Mouse (Mus musculus) liver, embryonic 16.5 days (tissue): ENCODE results near the gene Map4k3. TPM values are rescaled to one million over a fixed set of nuclear protein-coding genes. Genes with fewer than 3 reads are reported as not detected.
A peak's percentile ranks its signal among the peaks of the same experiment; 100 is the strongest.
"Not testable (repeated sequence)": the region's sequence is repeated elsewhere in the genome, so short reads cannot be mapped to it uniquely, and the experiment has no call there.

ENCODE experiments used
- ATAC-seq: fragments of 200-750 bp; cut with Nextera tagmentation; 2 replicates; pipeline ENCODE4 v1.8.0; 2017; ENCODE audit warnings: low read depth, mild to moderate bottlenecking, moderate number of reproducible peaks, moderate library complexity
- H3K27ac ChIP-seq: fragments of 300-500 bp; sonication (generic); 2 replicates; pipeline ENCODE4 v1.5.1; 2014; ENCODE audit warnings: mild to moderate bottlenecking, low read length
- H3K27me3 ChIP-seq: fragments of 300-500 bp; sonication (generic); 2 replicates; pipeline ENCODE4 v1.6.1; 2014; ENCODE audit warnings: low read depth, low read length, mixed read lengths; ENCODE audit not compliant: control insufficient read depth, insufficient read depth
- H3K36me3 ChIP-seq: fragments of 300-500 bp; sonication (generic); 2 replicates; pipeline ENCODE4 v1.6.1; 2014; ENCODE audit warnings: mild to moderate bottlenecking; ENCODE audit not compliant: control insufficient read depth, insufficient read depth
- H3K4me1 ChIP-seq: fragments of 300-500 bp; sonication (generic); 2 replicates; pipeline ENCODE4 v1.6.1; 2014; ENCODE audit warnings: low read depth, low read length, mixed read lengths; ENCODE audit not compliant: control insufficient read depth
- H3K4me2 ChIP-seq: fragments of 300-500 bp; sonication (generic); 2 replicates; pipeline ENCODE4 v1.6.1; 2014; ENCODE audit warnings: low read depth, low read length, mixed read lengths
- H3K4me3 ChIP-seq: fragments of 300-500 bp; sonication (generic); 2 replicates; pipeline ENCODE4 v1.5.1; 2014; ENCODE audit warnings: low read depth, mild to moderate bottlenecking, low read length
- H3K9ac ChIP-seq: fragments of 300-500 bp; sonication (generic); 2 replicates; pipeline ENCODE4 v1.6.1; 2014; ENCODE audit warnings: low read depth, low read length
- H3K9me3 ChIP-seq: fragments of 300-500 bp; sonication (generic); replicated peaks from 2 replicates; pipeline ENCODE4 v1.6.1; 2016; ENCODE audit warnings: low read length; ENCODE audit not compliant: control insufficient read depth
- WGBS: fragments of 180-500 bp; shearing (Covaris S2); extraction: QIAGEN DNeasy Blood & Tissue Kit; methylation state at CpG from one replicate; pipeline ENCODE4 v1.1.7; 2014; ENCODE audit not compliant: insufficient replicate concordance; 5-methylcytosine and 5-hydroxymethylcytosine counted together
- polyA plus RNA-seq: library from polyadenylated mRNA; unstranded; fragments of >200 nt; fragmentation: Nextera tagmentation; extraction: Ambion mirVana; gene quantifications from 2 replicates; pipeline ENCODE4 v1.2.1, GENCODE M21; 2015

Map4k3 gene
- polyA plus RNA-seq, 1 experiment from 2014 or later, result 3.7 TPM

- 73% methylated on average over 27 of the region's 27 CpGs for WGBS
- H3K9me3 ChIP-seq, H3K27me3 ChIP-seq, H3K9ac ChIP-seq, ATAC-seq, H3K36me3 ChIP-seq, H3K4me1 ChIP-seq: not testable (repeated sequence)
- H3K4me2 ChIP-seq, result 0 out of 2 replicates have a peak overlapping the region, but pooled peaks have one; percentile 9
- peak overlapping the region; percentile 44 for H3K4me3 ChIP-seq
- H3K27ac ChIP-seq, result peak overlapping the region; percentile 78
These were observed 164.3 kb downstream of the Map4k3 start for GRCm38 (mm10) chr17:80563762-80564610.

- no peaks in the 10 kb centered on the region for H3K9me3 ChIP-seq
- H3K9ac ChIP-seq, result no peak overlapping the region
- no peak overlapping the region for H3K4me2 ChIP-seq
- no peaks in the 10 kb centered on the region for H3K36me3 ChIP-seq
- H3K4me1 ChIP-seq, result no peaks in the 10 kb centered on the region; the same call in 1 of the 2 replicates
- ATAC-seq, result no peak
- no peak overlapping the region for H3K4me3 ChIP-seq
- H3K27ac ChIP-seq, result no peak overlapping the region
- 69% methylated on average over 5 of the region's 5 CpGs for WGBS
- no peaks in the 10 kb centered on the region for H3K27me3 ChIP-seq
These were observed 165.5 kb downstream of the Map4k3 start for GRCm38 (mm10) chr17:80562792-80563191.

GRCm38 (mm10) chr17:80560669-80561401, 167.4 kb downstream of the Map4k3 start:
- H3K9me3 ChIP-seq, result no peaks in the 10 kb centered on the region
- no peak overlapping the region for H3K27ac ChIP-seq
- no peaks in the 10 kb centered on the region for H3K27me3 ChIP-seq
- H3K4me3 ChIP-seq, result no peak overlapping the region
- no peak overlapping the region for H3K9ac ChIP-seq
- no peaks in the 10 kb centered on the region; the same call in none of the 2 replicates for H3K4me1 ChIP-seq
- 19% methylated on average over 12 of the region's 12 CpGs for WGBS
- no peak for ATAC-seq
- no peaks in the 10 kb centered on the region for H3K36me3 ChIP-seq
- peak overlapping the region; percentile 42 for H3K4me2 ChIP-seq

GRCm38 (mm10) chr17:80559745-80560144, 168.5 kb downstream of the Map4k3 start:
- Histone ChIP-seq H3K36me3 (no peaks in the 10 kb centered on the region), H3K27me3 (no peaks in the 10 kb centered on the region), H3K4me1 (no peaks in the 10 kb centered on the region; the same call in none of the 2 replicates), H3K27ac (peak overlapping the region; percentile 44), H3K4me3 (no peak overlapping the region), H3K9ac (no peak overlapping the region), H3K4me2 (no peak overlapping the region), H3K9me3 (no peaks in the 10 kb centered on the region)
- ATAC-seq, result peak; percentile 60
- WGBS, result 61% methylated on average over 4 of the region's 4 CpGs

- H3K4me2 ChIP-seq, result no peak overlapping the region
- no peaks in the 10 kb centered on the region for H3K36me3 ChIP-seq
- H3K9me3 ChIP-seq, result no peaks in the 10 kb centered on the region
- peak overlapping the region; percentile 19; the same call in 1 of the 2 replicates for H3K4me3 ChIP-seq
- no peak overlapping the region for H3K9ac ChIP-seq
- ATAC-seq, result no peak
- 26% methylated on average over 11 of the region's 11 CpGs for WGBS
- no peaks in the 10 kb centered on the region; the same call in none of the 2 replicates for H3K4me1 ChIP-seq
- H3K27ac ChIP-seq, result peak overlapping the region; percentile 85
- H3K27me3 ChIP-seq, result no peaks in the 10 kb centered on the region
These were observed 169.2 kb downstream of the Map4k3 start for GRCm38 (mm10) chr17:80559050-80559449.

GRCm38 (mm10) chr17:80558583-80558982, 169.7 kb downstream of the Map4k3 start:
- peak; percentile 60 for ATAC-seq

GRCm38 (mm10) chr17:80557461-80557860, 170.8 kb downstream of the Map4k3 start:
- no peak for ATAC-seq
- Histone ChIP-seq H3K36me3 (no peaks in the 10 kb centered on the region), H3K9ac (no peak overlapping the region), H3K4me3 (no peak overlapping the region), H3K27ac (peak overlapping the region; percentile 41), H3K9me3 (no peaks in the 10 kb centered on the region), H3K27me3 (no peaks in the 10 kb centered on the region), H3K4me1 (peaks cover 3% of the 10 kb centered on the region), H3K4me2 (no peak overlapping the region)
- WGBS, result 74% methylated on average over 5 of the region's 5 CpGs

More at GRCm38 (mm10) chr17:80558583-80558982, 169.7 kb downstream of the Map4k3 start:
- H3K36me3 ChIP-seq, result no peaks in the 10 kb centered on the region
- WGBS, result 67% methylated on average over 14 of the region's 14 CpGs
- no peaks in the 10 kb centered on the region for H3K9me3 ChIP-seq
- H3K4me1 ChIP-seq, result no peaks in the 10 kb centered on the region; the same call in none of the 2 replicates
- H3K4me3 ChIP-seq, result peak overlapping the region; percentile 19; the same call in 1 of the 2 replicates
- H3K27ac ChIP-seq, result peak overlapping the region; percentile 85
- H3K27me3 ChIP-seq, result no peaks in the 10 kb centered on the region
- H3K9ac ChIP-seq, result no peak overlapping the region
- H3K4me2 ChIP-seq, result no peak overlapping the region

GRCm38 (mm10) chr17:80553318-80554270, 174.7 kb downstream of the Map4k3 start:
- Histone ChIP-seq H3K27me3 (no peaks in the 10 kb centered on the region), H3K4me2 (peak overlapping the region; percentile 43), H3K4me3 (peak overlapping the region; percentile 54), H3K9ac (peak overlapping the region; percentile 32), H3K4me1 (peaks cover 3% of the 10 kb centered on the region), H3K27ac (no peak overlapping the region), H3K9me3 (no peaks in the 10 kb centered on the region), H3K36me3 (no peaks in the 10 kb centered on the region)
- peak; percentile 82 for ATAC-seq
- 4% methylated on average over 35 of the region's 35 CpGs for WGBS
